Mouse (Mus musculus) bone marrow macrophage, adult 2 months (primary cell): Measurements from ENCODE around the gene Tmem135. TPM values are rescaled to one million over a fixed set of nuclear protein-coding genes. Genes with fewer than 3 reads are reported as not detected.

Experiments
- H3K27ac ChIP-seq: 2 replicates; pipeline ENCODE4 v1.5.1; 2012; ENCODE audit warnings: low read depth, low read length; ENCODE audit not compliant: insufficient read depth
- H3K4me1 ChIP-seq: 2 replicates; pipeline ENCODE4 v1.6.1; 2012; ENCODE audit warnings: low read length; ENCODE audit not compliant: control insufficient read depth, insufficient read depth
- H3K4me3 ChIP-seq: 2 replicates; pipeline ENCODE4 v1.5.1; 2012; ENCODE audit warnings: mild to moderate bottlenecking, low read length, moderate library complexity; ENCODE audit not compliant: insufficient read depth
- CTCF ChIP-seq: IDR thresholded peaks from 2 replicates; pipeline ENCODE4 v1.5.1; 2012; ENCODE audit warnings: low read depth, mild to moderate bottlenecking, low read length, moderate library complexity
- POLR2A ChIP-seq: IDR thresholded peaks from 2 replicates; pipeline ENCODE4 v1.6.1; 2012; ENCODE audit warnings: mild to moderate bottlenecking, low read depth, low read length, borderline replicate concordance
- polyA plus RNA-seq: library from polyadenylated mRNA; stranded (reverse); fragments of >200 nt; gene quantifications from 2 replicates; pipeline ENCODE4 v1.2.4, GENCODE M21; 2012; ENCODE audit not compliant: missing spikeins, insufficient read depth, insufficient read length

The Tmem135 gene
- polyA plus RNA-seq, 1 experiment = 58.4 TPM

DNA sequence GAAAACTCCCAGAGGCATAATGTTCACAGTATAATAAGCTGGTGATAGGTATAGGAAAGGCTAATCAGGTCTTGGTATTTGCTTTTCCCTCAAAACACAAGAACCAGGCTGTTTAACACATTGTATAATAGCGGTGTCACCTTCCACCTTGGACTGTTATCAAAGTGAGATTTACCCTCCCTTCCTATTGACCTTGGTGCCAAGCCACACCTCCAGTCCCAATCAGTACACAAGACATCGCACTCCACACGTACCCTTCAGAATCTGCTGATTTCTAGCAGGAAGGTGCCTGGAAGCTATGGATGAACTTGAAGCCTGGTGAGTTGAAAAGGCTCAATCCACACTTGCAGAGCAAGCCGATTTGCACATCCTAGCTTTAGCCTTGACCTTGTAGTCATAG, 12.2 kb downstream of the Tmem135 start:
- H3K27ac ChIP-seq = no peak overlapping the region
- H3K4me1 ChIP-seq = peaks cover 4% of the 10 kb centered on the region

DNA sequence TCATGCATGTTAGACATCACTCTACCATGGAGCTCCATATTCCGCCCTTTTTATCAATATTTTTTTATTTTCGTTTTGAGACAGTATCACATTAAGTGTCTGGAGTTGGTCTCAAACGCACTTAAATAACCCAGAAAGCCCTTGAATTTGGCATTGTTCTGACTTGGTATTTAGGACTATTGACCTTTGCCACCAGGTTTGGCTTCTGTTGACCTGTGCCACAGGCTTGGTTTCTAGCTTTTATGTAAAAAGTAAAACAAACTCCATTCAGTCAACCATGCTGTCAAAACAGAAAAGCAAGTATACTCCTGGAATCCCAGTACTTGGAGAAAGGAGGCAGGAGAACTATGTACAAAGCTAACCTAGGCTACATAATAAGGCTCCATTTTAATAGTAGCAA, 12.7 kb downstream of the Tmem135 start:
- no peak for TF ChIP-seq CTCF
- no peak for TF ChIP-seq POLR2A
- Histone ChIP-seq H3K4me1 (peaks cover 4% of the 10 kb centered on the region), H3K27ac (no peak overlapping the region), H3K4me3 (no peak overlapping the region)

More for the DNA sequence above, 12.2 kb downstream of the Tmem135 start:
- H3K4me3 ChIP-seq = no peak overlapping the region
- TF ChIP-seq CTCF (no peak), POLR2A (no peak)

DNA sequence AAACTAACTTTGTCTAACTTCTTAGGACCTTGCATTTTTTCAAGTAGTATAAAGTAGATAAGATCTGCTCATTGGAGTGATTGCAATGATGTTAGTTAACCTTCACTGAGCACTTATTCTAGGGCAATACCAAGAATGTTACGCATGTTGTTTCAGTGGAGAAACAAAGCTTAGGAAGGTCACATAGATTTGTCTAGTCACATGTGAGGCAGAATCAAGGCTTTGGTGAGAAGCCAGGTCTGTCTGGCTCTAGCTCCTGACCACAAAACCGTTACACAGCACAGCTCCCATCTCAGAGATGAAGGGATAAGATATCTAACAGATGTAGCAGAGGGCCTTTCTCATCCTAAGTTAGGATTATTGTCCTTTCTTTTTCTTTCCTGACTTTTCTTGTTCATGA, 13.4 kb downstream of the Tmem135 start:
- no peak overlapping the region for H3K27ac ChIP-seq
- no peak for TF ChIP-seq CTCF
- TF ChIP-seq POLR2A = no peak

DNA sequence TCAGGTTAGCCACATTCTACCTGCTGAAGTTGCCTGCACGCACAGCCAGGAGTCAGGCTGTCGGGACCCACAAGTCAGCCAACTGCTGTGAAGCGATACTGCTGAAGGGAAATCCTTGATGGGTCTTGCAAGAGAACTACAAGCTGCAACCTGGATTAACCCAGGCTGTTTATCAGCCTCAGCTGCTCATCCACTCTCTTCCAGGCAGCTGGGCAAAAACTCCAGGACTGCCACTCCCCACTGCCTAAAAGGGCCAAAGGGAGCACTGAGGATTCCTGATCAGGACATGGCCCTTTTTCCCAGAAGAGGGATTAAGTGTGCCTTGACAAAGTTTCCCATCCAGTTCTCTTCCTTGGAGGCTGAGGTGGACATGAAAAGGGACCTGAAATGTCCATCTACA, 15.0 kb downstream of the Tmem135 start:
- H3K4me3 ChIP-seq = no peak overlapping the region
- no peaks in the 10 kb centered on the region for H3K4me1 ChIP-seq
- no peak overlapping the region for H3K27ac ChIP-seq
- no peak for TF ChIP-seq POLR2A
- TF ChIP-seq CTCF = no peak

More for the DNA sequence above, 13.4 kb downstream of the Tmem135 start:
- H3K4me3 ChIP-seq = no peak overlapping the region
- no peaks in the 10 kb centered on the region for H3K4me1 ChIP-seq

DNA sequence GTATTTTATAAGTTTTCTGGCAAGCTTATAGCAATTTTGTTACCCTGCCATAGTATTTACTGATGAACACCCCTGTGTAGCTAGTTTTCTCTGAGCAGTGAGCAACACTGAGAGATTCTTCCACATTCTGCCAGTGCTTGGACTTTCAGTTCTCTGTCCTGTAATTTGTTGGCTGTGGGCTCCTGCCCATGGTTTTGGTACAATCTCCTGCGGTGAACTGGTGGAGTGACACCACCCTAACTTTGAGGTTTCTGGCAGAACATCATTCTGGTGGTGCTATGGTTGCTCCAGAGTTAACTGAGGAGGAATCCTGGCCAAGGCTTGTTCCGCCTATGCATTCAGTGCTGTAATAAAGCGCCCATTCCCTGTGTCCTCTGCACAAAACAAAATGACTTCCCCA, 21.1 kb downstream of the Tmem135 start:
- no peak for TF ChIP-seq POLR2A
- no peak for TF ChIP-seq CTCF
- H3K4me1 ChIP-seq = no peaks in the 10 kb centered on the region
- H3K4me3 ChIP-seq = no peak overlapping the region
- no peak overlapping the region for H3K27ac ChIP-seq

DNA sequence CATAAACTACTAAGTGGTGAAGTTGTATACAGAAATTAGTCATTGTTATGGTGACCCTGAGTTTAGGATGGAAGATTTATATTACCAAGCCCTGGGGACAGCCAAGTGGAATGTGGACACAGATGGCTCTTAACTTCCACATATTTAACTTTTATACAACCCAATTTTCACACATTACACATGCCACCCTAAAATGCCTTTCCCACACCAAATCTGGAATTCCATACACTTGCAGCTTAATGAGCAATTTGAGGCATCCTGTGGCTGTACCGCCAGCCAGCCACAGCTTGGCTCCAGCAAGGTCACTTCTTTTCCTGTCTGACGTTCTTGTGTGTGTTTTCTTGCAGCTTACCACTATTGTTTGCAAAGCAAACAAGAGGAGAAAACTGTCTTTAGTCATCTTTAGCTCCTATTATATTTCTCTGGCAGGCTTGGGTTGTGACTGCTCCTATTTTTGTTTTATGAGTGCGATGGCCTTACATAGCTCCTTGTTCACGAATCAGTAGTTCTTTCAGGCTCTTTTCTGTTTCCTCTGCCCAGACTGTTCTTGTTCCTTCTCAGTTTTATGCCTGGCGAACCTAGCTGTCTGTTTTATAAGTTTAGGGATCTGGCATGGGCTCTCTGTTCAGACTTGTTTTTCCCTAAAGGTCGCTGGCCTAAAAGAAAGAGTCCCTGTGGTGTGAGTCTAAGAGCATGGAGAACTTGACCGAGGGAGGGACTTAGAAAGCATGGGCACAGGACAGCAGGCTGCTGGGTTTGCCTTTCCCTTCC, 22.9 kb downstream of the Tmem135 start:
- no peak overlapping the region for H3K4me3 ChIP-seq
- H3K4me1 ChIP-seq = no peaks in the 10 kb centered on the region
- TF ChIP-seq CTCF (no peak), POLR2A (no peak)
- H3K27ac ChIP-seq = no peak overlapping the region

DNA sequence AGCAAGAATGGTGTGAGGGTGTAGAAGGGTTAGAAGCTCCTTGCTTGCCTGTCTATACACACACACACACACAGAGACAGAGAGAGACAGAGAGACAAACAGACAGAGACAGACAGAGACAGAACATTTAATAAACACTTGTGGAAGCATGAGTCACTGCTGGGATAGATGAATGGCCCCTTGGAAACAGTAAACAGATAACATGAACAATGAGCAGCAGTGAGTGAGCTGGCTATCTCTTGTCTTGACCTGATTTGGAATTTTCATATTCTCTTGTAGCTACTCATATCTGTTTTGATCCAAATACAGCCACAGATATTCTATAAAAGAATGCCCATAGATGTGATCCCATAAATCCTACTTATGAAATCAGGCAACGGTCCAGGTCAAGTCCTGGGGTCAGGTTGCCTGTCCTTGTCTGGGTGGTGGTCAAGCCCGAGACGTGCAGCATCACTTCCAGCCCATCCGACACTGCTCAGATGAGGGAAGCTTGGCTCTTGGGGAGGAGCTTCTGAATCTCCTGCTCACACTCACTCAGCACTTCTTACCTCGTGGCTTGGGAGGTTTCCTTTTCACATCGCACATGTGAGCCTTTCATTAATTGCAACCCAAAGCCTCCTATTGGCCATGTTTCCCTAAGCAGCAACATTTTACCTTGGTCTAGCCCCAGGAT, 32.3 kb downstream of the Tmem135 start:
- H3K4me1 ChIP-seq = peaks cover 6% of the 10 kb centered on the region; the same call in 1 of the 2 replicates
- TF ChIP-seq CTCF (no peak), POLR2A (no peak)
- H3K4me3 ChIP-seq = no peak overlapping the region
- H3K27ac ChIP-seq = no peak overlapping the region

DNA sequence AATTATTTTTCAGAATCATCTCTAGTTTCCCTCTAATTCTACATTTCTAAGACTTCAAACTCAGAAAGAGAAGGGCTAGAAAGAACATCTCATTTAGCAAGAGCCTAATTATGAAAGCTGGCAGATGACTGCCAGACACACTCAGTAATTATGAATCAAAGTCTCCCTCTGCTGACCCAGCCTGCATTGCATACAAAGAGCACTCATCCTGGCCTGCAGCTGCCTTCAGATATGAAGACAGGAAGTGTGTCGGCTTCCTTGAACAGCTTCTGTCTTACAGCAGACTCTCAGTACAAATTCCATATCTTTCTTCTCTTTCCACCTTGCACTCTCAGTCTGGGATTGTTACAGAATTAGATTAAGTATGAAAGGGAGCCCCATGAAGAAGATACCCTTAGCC, 33.1 kb downstream of the Tmem135 start:
- no peak overlapping the region for H3K27ac ChIP-seq
- TF ChIP-seq CTCF (peak; percentile 47; the same call in 1 of the 2 replicates), POLR2A (no peak)
- H3K4me1 ChIP-seq = peaks cover 6% of the 10 kb centered on the region; the same call in 1 of the 2 replicates
- no peak overlapping the region for H3K4me3 ChIP-seq

DNA sequence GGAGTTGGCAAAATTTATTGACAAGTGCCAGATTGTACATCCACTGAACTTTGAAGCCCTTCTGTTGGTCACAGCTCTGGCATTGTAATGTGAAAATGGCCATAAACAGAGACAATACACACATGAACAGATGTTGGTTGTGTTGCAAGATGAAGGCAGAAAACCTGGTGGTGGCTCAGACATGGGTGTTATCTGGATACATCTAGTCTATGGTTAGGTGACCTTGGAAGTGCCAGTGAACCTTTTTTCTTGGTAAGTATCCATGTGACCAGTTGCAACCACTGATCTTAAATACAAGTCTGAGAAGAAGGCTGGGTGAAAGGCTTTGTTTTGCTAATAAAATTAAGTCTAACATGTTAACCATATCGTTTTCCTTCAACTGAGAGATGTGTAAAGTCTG, 33.9 kb downstream of the Tmem135 start:
- Histone ChIP-seq H3K4me3 (no peak overlapping the region), H3K27ac (no peak overlapping the region)
- TF ChIP-seq POLR2A (no peak), CTCF (no peak)

DNA sequence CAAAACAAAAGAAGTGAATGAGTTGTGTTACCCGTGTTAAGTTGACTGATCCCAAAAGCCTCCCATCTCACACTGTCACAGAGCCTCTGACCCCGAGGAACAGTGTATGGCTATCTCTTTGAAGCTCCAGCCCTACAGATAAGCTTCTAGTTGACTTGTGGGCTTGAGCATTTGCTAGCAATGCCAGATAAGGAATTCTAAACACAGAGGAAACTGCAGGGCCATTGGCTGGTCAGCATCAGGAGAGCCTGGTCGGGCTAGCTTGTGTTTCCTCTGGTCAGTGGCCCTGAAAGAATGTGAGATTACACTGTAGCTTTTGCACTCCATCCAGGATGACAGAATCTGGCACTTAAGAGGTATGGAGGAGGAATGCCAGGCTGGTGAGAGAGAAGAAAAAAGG, 36.4 kb downstream of the Tmem135 start:
- Histone ChIP-seq H3K27ac (no peak overlapping the region), H3K4me1 (peaks cover 6% of the 10 kb centered on the region; the same call in 1 of the 2 replicates), H3K4me3 (no peak overlapping the region)
- TF ChIP-seq POLR2A = no peak
- TF ChIP-seq CTCF = no peak

More for the DNA sequence above, 33.9 kb downstream of the Tmem135 start:
- H3K4me1 ChIP-seq = peaks cover 6% of the 10 kb centered on the region; the same call in 1 of the 2 replicates
